Mouse (Mus musculus): ENCODE data around the gene Opcml. TPM values are rescaled to one million over a fixed set of nuclear protein-coding genes. Genes with fewer than 3 reads are reported as not detected.

Gene Opcml
- polyA plus RNA-seq, 1 experiment, result 0.08 TPM

- TF ChIP-seq CTCF (conservative IDR thresholded peaks at IDR 0.05; ENCODE audit: insufficient read depth, insufficient read length, low read depth, low read length), result no peak
- TF ChIP-seq POLR2A (IDR thresholded peaks at IDR 0.05; ENCODE audit: low read depth, low read length), result no peak
- WGBS, result 81% methylated on average over 3 of the region's 3 CpGs
- H3K27ac ChIP-seq (ENCODE audit: insufficient read depth, low read depth, low read length), result no peak overlapping the region
Observed at GRCm38 (mm10) chr9:27961682-27962081, 171.1 kb downstream of the Opcml start.

GRCm38 (mm10) chr9:27963385-27963784, 172.8 kb downstream of the Opcml start:
- no peaks in the 10 kb centered on the region for H3K36me3 ChIP-seq (ENCODE audit: control insufficient read depth, insufficient read depth, low read length)
- no peaks in the 10 kb centered on the region for H3K27me3 ChIP-seq (replicated peaks; ENCODE audit: control insufficient read depth, insufficient read depth, low read length)
- no peaks in the 10 kb centered on the region for H3K4me1 ChIP-seq (ENCODE audit: control insufficient read depth, insufficient read depth, low read length)
- no peak overlapping the region for H3K27ac ChIP-seq (ENCODE audit: insufficient read depth, low read depth, low read length)
- no peak for DNase-seq
- WGBS, result 28% methylated on average over 2 of the region's 2 CpGs
- TF ChIP-seq CTCF (conservative IDR thresholded peaks at IDR 0.05; ENCODE audit: insufficient read depth, insufficient read length, low read depth, low read length) (no peak), POLR2A (IDR thresholded peaks at IDR 0.05; ENCODE audit: low read depth, low read length) (no peak)
- no peak overlapping the region for H3K4me3 ChIP-seq (ENCODE audit: insufficient read depth, low read depth, low read length)

More at GRCm38 (mm10) chr9:27961682-27962081, 171.1 kb downstream of the Opcml start:
- DNase-seq, result no peak
- no peak overlapping the region for H3K4me3 ChIP-seq (ENCODE audit: insufficient read depth, low read depth, low read length)
- H3K36me3 ChIP-seq (ENCODE audit: control insufficient read depth, insufficient read depth, low read length), result no peaks in the 10 kb centered on the region
- H3K4me1 ChIP-seq (ENCODE audit: control insufficient read depth, insufficient read depth, low read length), result no peaks in the 10 kb centered on the region
- no peaks in the 10 kb centered on the region for H3K27me3 ChIP-seq (replicated peaks; ENCODE audit: control insufficient read depth, insufficient read depth, low read length)

DNA sequence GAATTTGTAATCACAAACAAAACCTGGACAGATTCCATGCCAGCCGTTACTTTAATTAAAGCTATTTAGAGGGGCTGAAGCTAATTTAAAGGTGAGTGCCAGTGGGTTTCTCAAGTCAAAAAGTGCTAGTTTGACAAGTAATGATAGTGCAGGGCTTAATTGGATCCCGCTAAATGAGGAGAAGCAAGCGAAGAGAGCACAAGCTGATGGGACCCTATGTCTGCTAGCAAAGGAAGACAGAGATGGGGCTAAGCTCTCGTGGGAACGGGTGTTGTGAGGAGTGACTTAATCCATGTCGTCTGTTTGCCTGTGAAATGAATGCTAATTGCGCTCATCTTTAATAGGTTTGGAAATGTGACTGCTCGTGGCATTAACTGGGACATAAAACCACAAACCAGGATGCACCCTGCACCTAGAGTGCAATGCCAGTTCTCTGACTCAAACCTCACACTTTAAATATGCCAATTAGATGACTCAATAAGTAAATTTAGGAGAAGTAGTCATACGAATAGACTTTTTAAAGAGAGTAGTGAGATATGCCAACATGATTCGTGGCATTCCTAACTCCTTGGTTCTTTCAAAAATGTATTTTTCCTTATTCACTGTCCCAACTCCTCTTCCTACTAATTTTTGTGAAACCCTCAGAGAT, 174.5 kb downstream of the Opcml start:
- DNase-seq, result no peak
- Histone ChIP-seq H3K4me3 (ENCODE audit: insufficient read depth, low read depth, low read length) (no peak overlapping the region), H3K27me3 (replicated peaks; ENCODE audit: control insufficient read depth, insufficient read depth, low read length) (no peaks in the 10 kb centered on the region), H3K4me1 (ENCODE audit: control insufficient read depth, insufficient read depth, low read length) (no peaks in the 10 kb centered on the region), H3K27ac (ENCODE audit: insufficient read depth, low read depth, low read length) (no peak overlapping the region), H3K36me3 (ENCODE audit: control insufficient read depth, insufficient read depth, low read length) (no peaks in the 10 kb centered on the region)
- WGBS, result 73% methylated on average over 10 of the region's 10 CpGs
- no peak for TF ChIP-seq POLR2A (IDR thresholded peaks at IDR 0.05; ENCODE audit: low read depth, low read length)
- no peak for TF ChIP-seq CTCF (conservative IDR thresholded peaks at IDR 0.05; ENCODE audit: insufficient read depth, insufficient read length, low read depth, low read length)

DNA sequence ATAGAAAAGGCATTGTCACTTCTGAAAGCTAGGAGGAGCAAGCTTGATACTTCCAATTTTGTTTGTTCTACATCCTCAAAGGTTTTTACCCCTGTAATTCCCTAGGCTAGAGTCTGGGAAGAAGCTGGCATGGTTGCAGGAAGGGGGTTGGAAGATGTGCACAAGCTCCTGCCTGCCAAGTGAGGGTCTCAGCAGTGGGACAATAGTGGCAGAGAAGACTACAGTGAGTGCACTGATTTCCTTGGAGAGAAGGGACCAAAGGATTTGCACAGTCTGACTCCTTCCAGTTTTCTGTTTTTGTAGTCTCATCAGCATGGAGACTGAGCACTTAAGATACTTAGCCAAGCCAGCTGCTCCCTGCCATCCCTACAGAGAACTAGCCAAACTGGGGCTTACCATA, 177.7 kb downstream of the Opcml start:
- no peak for TF ChIP-seq POLR2A (IDR thresholded peaks at IDR 0.05; ENCODE audit: low read depth, low read length)
- no peaks in the 10 kb centered on the region for H3K4me1 ChIP-seq (ENCODE audit: control insufficient read depth, insufficient read depth, low read length)
- no peaks in the 10 kb centered on the region for H3K27me3 ChIP-seq (replicated peaks; ENCODE audit: control insufficient read depth, insufficient read depth, low read length)
- H3K36me3 ChIP-seq (ENCODE audit: control insufficient read depth, insufficient read depth, low read length), result no peaks in the 10 kb centered on the region
- DNase-seq, result no peak
- H3K4me3 ChIP-seq (ENCODE audit: insufficient read depth, low read depth, low read length), result no peak overlapping the region
- H3K27ac ChIP-seq (ENCODE audit: insufficient read depth, low read depth, low read length), result no peak overlapping the region

GRCm38 (mm10) chr9:27972293-27972692, 181.7 kb downstream of the Opcml start:
- WGBS, result 54% methylated on average over 5 of the region's 5 CpGs

GRCm38 (mm10) chr9:27982576-27982975, 192.0 kb downstream of the Opcml start:
- no peak for DNase-seq
- no peak for TF ChIP-seq CTCF (conservative IDR thresholded peaks at IDR 0.05; ENCODE audit: insufficient read depth, insufficient read length, low read depth, low read length)
- TF ChIP-seq POLR2A (IDR thresholded peaks at IDR 0.05; ENCODE audit: low read depth, low read length), result no peak
- Histone ChIP-seq H3K36me3 (ENCODE audit: control insufficient read depth, insufficient read depth, low read length) (no peaks in the 10 kb centered on the region), H3K4me3 (ENCODE audit: insufficient read depth, low read depth, low read length) (no peak overlapping the region), H3K27ac (ENCODE audit: insufficient read depth, low read depth, low read length) (no peak overlapping the region), H3K27me3 (replicated peaks; ENCODE audit: control insufficient read depth, insufficient read depth, low read length) (no peaks in the 10 kb centered on the region), H3K4me1 (ENCODE audit: control insufficient read depth, insufficient read depth, low read length) (no peaks in the 10 kb centered on the region)

More at GRCm38 (mm10) chr9:27972293-27972692, 181.7 kb downstream of the Opcml start:
- H3K36me3 ChIP-seq (ENCODE audit: control insufficient read depth, insufficient read depth, low read length), result no peaks in the 10 kb centered on the region
- H3K4me3 ChIP-seq (ENCODE audit: insufficient read depth, low read depth, low read length), result no peak overlapping the region
- TF ChIP-seq POLR2A (IDR thresholded peaks at IDR 0.05; ENCODE audit: low read depth, low read length) (no peak), CTCF (conservative IDR thresholded peaks at IDR 0.05; ENCODE audit: insufficient read depth, insufficient read length, low read depth, low read length) (no peak)
- no peaks in the 10 kb centered on the region for H3K27me3 ChIP-seq (replicated peaks; ENCODE audit: control insufficient read depth, insufficient read depth, low read length)
- no peak for DNase-seq
- no peaks in the 10 kb centered on the region for H3K4me1 ChIP-seq (ENCODE audit: control insufficient read depth, insufficient read depth, low read length)
- H3K27ac ChIP-seq (ENCODE audit: insufficient read depth, low read depth, low read length), result no peak overlapping the region

DNA sequence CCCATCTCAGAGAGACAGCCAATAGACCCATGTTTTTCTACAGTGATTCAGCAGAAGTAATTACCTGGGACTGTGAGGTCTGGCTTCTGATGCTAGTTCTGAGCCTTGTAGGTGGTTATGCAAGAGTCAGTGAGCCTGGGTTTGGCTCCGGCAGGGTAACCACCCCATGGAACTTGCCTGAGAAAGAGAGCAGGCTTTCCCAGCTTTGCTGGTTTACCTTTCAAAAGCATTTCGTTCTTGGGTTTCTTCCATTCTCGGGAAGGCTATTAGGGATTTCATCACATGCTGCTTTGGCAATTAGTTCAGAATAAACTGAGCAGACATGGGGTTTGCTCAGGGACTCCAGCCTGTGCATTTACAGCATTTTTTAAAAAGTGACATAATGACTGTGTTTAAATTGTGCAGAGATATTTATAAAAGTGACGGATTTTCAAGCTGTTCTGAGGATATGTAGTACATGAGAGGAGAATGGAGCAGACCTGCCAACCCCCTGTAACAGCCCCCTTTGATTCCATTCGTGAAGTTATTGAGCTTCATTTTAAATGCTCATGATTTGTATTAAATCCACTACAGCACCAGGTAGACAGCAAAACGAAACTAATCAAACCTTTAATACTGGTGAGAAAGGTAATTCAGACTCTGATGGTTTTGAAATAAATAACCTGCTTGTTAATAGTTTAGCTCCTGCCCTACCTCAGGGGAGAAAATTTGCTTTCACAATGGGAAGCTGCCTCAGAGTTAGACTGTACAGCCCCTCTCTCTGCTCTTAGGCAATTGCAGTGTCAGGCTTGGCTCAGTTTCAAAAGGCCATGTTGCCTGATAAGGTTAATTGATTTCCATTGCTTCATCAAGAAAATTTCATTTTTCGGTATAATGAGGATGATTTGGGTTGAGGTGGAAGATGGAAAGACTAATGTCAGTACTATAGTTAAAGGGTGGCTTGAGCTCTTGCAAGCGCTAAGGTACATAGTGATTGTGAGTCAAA, 196.3 kb downstream of the Opcml start:
- Histone ChIP-seq H3K4me3 (ENCODE audit: insufficient read depth, low read depth, low read length) (no peak overlapping the region), H3K36me3 (ENCODE audit: control insufficient read depth, insufficient read depth, low read length) (no peaks in the 10 kb centered on the region), H3K4me1 (ENCODE audit: control insufficient read depth, insufficient read depth, low read length) (no peaks in the 10 kb centered on the region), H3K27me3 (replicated peaks; ENCODE audit: control insufficient read depth, insufficient read depth, low read length) (no peaks in the 10 kb centered on the region), H3K27ac (ENCODE audit: insufficient read depth, low read depth, low read length) (no peak overlapping the region)
- 78% methylated on average over 8 of the region's 8 CpGs for WGBS
- DNase-seq, result no peak
- TF ChIP-seq POLR2A (IDR thresholded peaks at IDR 0.05; ENCODE audit: low read depth, low read length), result no peak
- no peak for TF ChIP-seq CTCF (conservative IDR thresholded peaks at IDR 0.05; ENCODE audit: insufficient read depth, insufficient read length, low read depth, low read length)
